Mouse (Mus musculus) megakaryocyte, embryonic 14.5 days (primary cell): ENCODE data around the gene Sec24b.

Source experiments
- FLI1 ChIP-seq: IDR thresholded peaks from 2 replicates; pipeline ENCODE4 v1.6.1; 2012; ENCODE audit warnings: low read length, inconsistent platforms, mixed read lengths
- GATA1 ChIP-seq: IDR thresholded peaks from 3 replicates; pipeline ENCODE4 v1.6.1; 2012; ENCODE audit warnings: mixed read lengths, low read length, inconsistent platforms, borderline replicate concordance

GRCm38 (mm10) chr3:130040017-130040416 is 21.3 kb downstream of the Sec24b start:
- TF ChIP-seq FLI1 (no peak), GATA1 (no peak)
